Mouse (Mus musculus) CH12.LX (cell line): ENCODE results near the gene Mrs2. TPM values are rescaled to one million over a fixed set of nuclear protein-coding genes. Genes with fewer than 3 reads are reported as not detected.

Experiments used
- DNase-seq: peaks from one replicate; pipeline ENCODE4 v3.0.0-alpha.2; 2013; ENCODE audit errors: extremely low read depth
- H3K27ac ChIP-seq: 2 replicates; pipeline ENCODE4 v1.5.1; 2012; ENCODE audit warnings: low read depth, mild to moderate bottlenecking, control low read depth, moderate library complexity; ENCODE audit not compliant: insufficient read depth
- H3K27me3 ChIP-seq: replicated peaks from 2 replicates; pipeline ENCODE3; 2012; ENCODE audit warnings: inconsistent platforms
- H3K36me3 ChIP-seq, 2 experiments: replicated peaks in 1 of 2; 2 replicates each; pipeline versions ENCODE3 to v1.6.1; 2012; ENCODE audit warnings: inconsistent platforms in 1 of 2, low read length in 1 of 2, mild to moderate bottlenecking in 1 of 2, mixed read lengths in 1 of 2, moderate library complexity in 1 of 2; ENCODE audit not compliant: control insufficient read depth in 1 of 2, insufficient read depth in 1 of 2
- H3K4me1 ChIP-seq, 2 experiments: 2 replicates each; pipeline ENCODE4 v1.6.1; 2012; ENCODE audit warnings: inconsistent platforms in 1 of 2, moderate library complexity in 1 of 2; ENCODE audit not compliant: insufficient read depth in 2 of 2, control insufficient read depth in 1 of 2
- H3K4me2 ChIP-seq: 2 replicates; pipeline ENCODE4 v1.6.1; 2012; ENCODE audit warnings: low read depth, mild to moderate bottlenecking, control low read depth; ENCODE audit not compliant: poor library complexity, insufficient read depth, severe bottlenecking
- H3K4me3 ChIP-seq, 3 experiments: fragments of 150-350 bp in 1 of 3; sonication (generic) in 1 of 3; replicated peaks in 1 of 3; 2 replicates each; pipeline versions ENCODE3 to v1.5.1; 2011 to 2012; ENCODE audit warnings: low read depth in 2 of 3, low read length in 2 of 3, mild to moderate bottlenecking in 2 of 3, moderate library complexity in 2 of 3, control low read depth in 1 of 3, improper control_type of control experiment in 1 of 3, inconsistent platforms in 1 of 3, mixed read lengths in 1 of 3; ENCODE audit not compliant: poor library complexity in 1 of 3
- H3K79me2 ChIP-seq: replicated peaks from 2 replicates; pipeline ENCODE4 v1.6.1; 2012; ENCODE audit warnings: mild to moderate bottlenecking, moderate library complexity; ENCODE audit not compliant: control insufficient read depth, poor library complexity, insufficient read depth, severe bottlenecking; ENCODE audit errors: extremely low read depth
- H3K9ac ChIP-seq: 2 replicates; pipeline ENCODE4 v1.6.1; 2012; ENCODE audit warnings: low read depth, mild to moderate bottlenecking, control low read depth, moderate library complexity; ENCODE audit not compliant: insufficient read depth
- H3K9me3 ChIP-seq: replicated peaks from 2 replicates; pipeline ENCODE3; 2012; ENCODE audit warnings: low read length, inconsistent platforms, mixed read lengths
- BHLHE40 ChIP-seq: IDR thresholded peaks from 2 replicates; pipeline ENCODE4 v1.6.1; 2011; ENCODE audit warnings: mild to moderate bottlenecking, low read depth, low read length, improper control_type of control experiment
- CHD1 ChIP-seq: IDR thresholded peaks from 2 replicates; pipeline ENCODE4 v1.6.1; 2012; ENCODE audit warnings: low read depth, low read length, improper control_type of control experiment, inconsistent platforms
- CHD2 ChIP-seq: IDR thresholded peaks from 2 replicates; pipeline ENCODE4 v1.6.1; 2011; ENCODE audit warnings: low read length, improper control_type of control experiment
- CTCF ChIP-seq, 2 experiments: IDR thresholded peaks in 1 of 2; conservative IDR thresholded peaks in 1 of 2; 2 replicates each; pipeline ENCODE4 v1.5.1; 2011 to 2012; ENCODE audit warnings: low read depth in 2 of 2, low read length in 2 of 2, improper control_type of control experiment in 1 of 2, inconsistent platforms in 1 of 2, mild to moderate bottlenecking in 1 of 2, moderate library complexity in 1 of 2
- E2F4 ChIP-seq: IDR thresholded peaks from 2 replicates; pipeline ENCODE4 v1.6.1; 2011; ENCODE audit warnings: low read depth, low read length, improper control_type of control experiment; ENCODE audit not compliant: insufficient replicate concordance
- ELF1 ChIP-seq: IDR thresholded peaks from 2 replicates; pipeline ENCODE4 v1.6.1; 2014; ENCODE audit warnings: low read depth, mild to moderate bottlenecking, inconsistent platforms, low read length, improper control_type of control experiment
- EP300 ChIP-seq: IDR thresholded peaks from 2 replicates; pipeline ENCODE4 v1.6.1; 2011; ENCODE audit warnings: low read length, improper control_type of control experiment
- ETS1 ChIP-seq: conservative IDR thresholded peaks from 2 replicates; pipeline ENCODE4 v1.6.1; 2012; ENCODE audit warnings: low read depth, mild to moderate bottlenecking, inconsistent platforms, low read length, improper control_type of control experiment, moderate library complexity
- GABPA ChIP-seq: IDR thresholded peaks from 2 replicates; pipeline ENCODE4 v1.6.1; 2012; ENCODE audit warnings: low read depth, low read length, improper control_type of control experiment, inconsistent platforms; ENCODE audit not compliant: insufficient replicate concordance
- HCFC1 ChIP-seq: IDR thresholded peaks from 2 replicates; pipeline ENCODE4 v1.6.1; 2012; ENCODE audit warnings: low read depth, mild to moderate bottlenecking, inconsistent platforms, low read length, improper control_type of control experiment
- IRF4 ChIP-seq: IDR thresholded peaks from 2 replicates; pipeline ENCODE4 v1.6.1; 2014; ENCODE audit warnings: low read depth, mild to moderate bottlenecking, inconsistent platforms, low read length, improper control_type of control experiment
- JUN ChIP-seq: IDR thresholded peaks from 2 replicates; pipeline ENCODE4 v1.6.1; 2011; ENCODE audit warnings: low read depth, mild to moderate bottlenecking, low read length, improper control_type of control experiment, moderate library complexity; ENCODE audit not compliant: insufficient read depth
- JUND ChIP-seq: conservative IDR thresholded peaks from 2 replicates; pipeline ENCODE4 v1.6.1; 2011; ENCODE audit warnings: low read depth, low read length, improper control_type of control experiment
- KAT2A ChIP-seq: IDR thresholded peaks from 2 replicates; pipeline ENCODE4 v1.6.1; 2012; ENCODE audit warnings: low read length, improper control_type of control experiment, inconsistent platforms; ENCODE audit not compliant: insufficient replicate concordance
- MAFK ChIP-seq: IDR thresholded peaks from 2 replicates; pipeline ENCODE4 v1.6.1; 2011; ENCODE audit warnings: low read length, improper control_type of control experiment; ENCODE audit not compliant: insufficient replicate concordance
- MAX ChIP-seq: IDR thresholded peaks from 2 replicates; pipeline ENCODE4 v1.6.1; 2011; ENCODE audit warnings: low read length, improper control_type of control experiment
- MAZ ChIP-seq: IDR thresholded peaks from 2 replicates; pipeline ENCODE4 v1.6.1; 2012; ENCODE audit warnings: low read depth, mild to moderate bottlenecking, inconsistent platforms, low read length, improper control_type of control experiment, moderate library complexity
- MEF2A ChIP-seq: IDR thresholded peaks from 2 replicates; pipeline ENCODE4 v1.6.1; 2014; ENCODE audit warnings: low read depth, mild to moderate bottlenecking, inconsistent platforms, low read length, improper control_type of control experiment, borderline replicate concordance
- MXI1 ChIP-seq: IDR thresholded peaks from 2 replicates; pipeline ENCODE4 v1.6.1; 2011; ENCODE audit warnings: mild to moderate bottlenecking, low read depth, low read length, improper control_type of control experiment
- MYC ChIP-seq: IDR thresholded peaks from 2 replicates; pipeline ENCODE4 v1.6.1; 2011; ENCODE audit warnings: low read depth, mild to moderate bottlenecking, improper control_type of control experiment, low read length
- NELFE ChIP-seq: IDR thresholded peaks from 2 replicates; pipeline ENCODE4 v1.6.1; 2011; ENCODE audit warnings: low read depth, low read length, improper control_type of control experiment
- NRF1 ChIP-seq: IDR thresholded peaks from 2 replicates; pipeline ENCODE4 v1.6.1; 2014; ENCODE audit warnings: low read depth, mild to moderate bottlenecking, inconsistent platforms, low read length, improper control_type of control experiment, moderate library complexity
- PAX5 ChIP-seq: IDR thresholded peaks from 2 replicates; pipeline ENCODE4 v1.6.1; 2012; ENCODE audit warnings: low read length, inconsistent platforms, mixed read lengths
- POLR2A ChIP-seq: IDR thresholded peaks from 2 replicates; pipeline ENCODE4 v1.6.1; 2011; ENCODE audit warnings: low read depth, mild to moderate bottlenecking, improper control_type of control experiment, low read length
- POLR2AphosphoS2 ChIP-seq: IDR thresholded peaks from 2 replicates; pipeline ENCODE4 v1.6.1; 2011; ENCODE audit warnings: low read depth, low read length, improper control_type of control experiment
- RAD21 ChIP-seq: IDR thresholded peaks from 2 replicates; pipeline ENCODE4 v1.6.1; 2011; ENCODE audit warnings: low read depth, mild to moderate bottlenecking, low read length, improper control_type of control experiment, moderate library complexity
- RCOR1 ChIP-seq: conservative IDR thresholded peaks from 2 replicates; pipeline ENCODE4 v1.6.1; 2012; ENCODE audit warnings: low read depth, mild to moderate bottlenecking, inconsistent platforms, low read length, improper control_type of control experiment
- SIN3A ChIP-seq: IDR thresholded peaks from 2 replicates; pipeline ENCODE4 v1.6.1; 2012; ENCODE audit warnings: low read length, improper control_type of control experiment, inconsistent platforms
- SMC3 ChIP-seq: IDR thresholded peaks from 2 replicates; pipeline ENCODE4 v1.6.1; 2011; ENCODE audit warnings: low read depth, low read length, improper control_type of control experiment
- TBP ChIP-seq: conservative IDR thresholded peaks from 2 replicates; pipeline ENCODE4 v1.6.1; 2011; ENCODE audit warnings: low read depth, low read length, improper control_type of control experiment
- TCF12 ChIP-seq: IDR thresholded peaks from 2 replicates; pipeline ENCODE4 v1.6.1; 2014; ENCODE audit warnings: low read depth, mild to moderate bottlenecking, inconsistent platforms, low read length, improper control_type of control experiment
- UBTF ChIP-seq: IDR thresholded peaks from 2 replicates; pipeline ENCODE4 v1.6.1; 2012; ENCODE audit warnings: low read depth, mild to moderate bottlenecking, inconsistent platforms, low read length, improper control_type of control experiment, moderate library complexity
- USF1 ChIP-seq: IDR thresholded peaks from 2 replicates; pipeline ENCODE4 v1.6.1; 2014; ENCODE audit warnings: low read depth, mild to moderate bottlenecking, inconsistent platforms, low read length, improper control_type of control experiment
- USF2 ChIP-seq: conservative IDR thresholded peaks from 2 replicates; pipeline ENCODE4 v1.6.1; 2011; ENCODE audit warnings: low read depth, low read length, improper control_type of control experiment
- ZC3H11A ChIP-seq: IDR thresholded peaks from 2 replicates; pipeline ENCODE4 v1.6.1; 2012; ENCODE audit warnings: low read depth, mild to moderate bottlenecking, inconsistent platforms, low read length, improper control_type of control experiment
- ZKSCAN1 ChIP-seq: IDR thresholded peaks from 2 replicates; pipeline ENCODE4 v1.6.1; 2012; ENCODE audit warnings: low read depth, inconsistent platforms, low read length, improper control_type of control experiment, borderline replicate concordance
- ZMIZ1 ChIP-seq: IDR thresholded peaks from 2 replicates; pipeline ENCODE4 v1.6.1; 2012; ENCODE audit warnings: low read depth, mild to moderate bottlenecking, inconsistent platforms, low read length, improper control_type of control experiment
- ZNF384 ChIP-seq: IDR thresholded peaks from 2 replicates; pipeline ENCODE4 v1.6.1; 2012; ENCODE audit warnings: low read depth, low read length, improper control_type of control experiment, inconsistent platforms
- dilution Hi-C: fragments of 300-500 bp; cut with MboI; formaldehyde crosslinking; loops from 2 replicates; pipeline ENCODE4 v1.14.3; 2020; ENCODE audit warnings: low sequenced_read_pairs; ENCODE audit not compliant: extremely low pct_unique_long_range_greater_than_20kb, extremely low pct_ligation_motif_present
- in situ Hi-C: fragments of 300-500 bp; cut with MboI; formaldehyde crosslinking; loops from 3 replicates; pipeline ENCODE4 v1.14.3; 2019; ENCODE audit warnings: low sequenced_read_pairs, low pct_ligation_motif_present, low pct_unique_long_range_greater_than_20kb, mixed read lengths
- polyA plus RNA-seq: library from polyadenylated mRNA; unstranded; fragments of >175 nt; gene quantifications from 2 replicates; pipeline ENCODE4 v1.2.1, GENCODE M21; 2012; ENCODE audit warnings: low read depth; ENCODE audit not compliant: insufficient read length
- total RNA-seq, 2 experiments: library from RNA; depleted of rRNA; stranded (reverse); fragments of 300-350 nt in 1 of 2; fragments of >200 nt in 1 of 2; gene quantifications; 2 replicates each; pipeline ENCODE4 v1.2.3; 2012 to 2014

Gene Mrs2
- total and polyA plus RNA-seq, 3 experiments, result 12.1 to 29.5 (median 12.6) TPM

DNA sequence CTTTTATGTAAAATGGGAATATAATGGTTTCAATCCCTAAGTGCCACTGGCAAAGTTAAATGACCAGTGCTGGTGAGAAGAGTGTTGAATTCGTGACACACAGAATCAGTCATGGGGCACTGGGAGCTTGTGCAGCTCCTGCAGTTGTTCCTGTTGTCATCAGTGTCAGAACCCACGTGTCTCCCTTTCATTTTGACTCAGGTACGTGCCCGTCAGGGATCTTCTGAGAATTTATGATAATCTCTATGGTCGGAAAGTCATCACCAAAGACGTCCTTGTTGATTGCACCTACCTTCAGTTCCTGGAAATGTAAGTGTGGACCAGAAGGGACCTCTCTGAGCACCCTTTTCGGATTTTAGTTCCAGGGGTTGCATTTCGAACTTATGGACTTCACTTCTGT, 58.1 kb downstream of the Mrs2 start:
- peak; percentile 65 for DNase-seq
- Histone ChIP-seq H3K4me3 (no peak overlapping the region), H3K4me2 (peak overlapping the region; percentile 62), H3K27ac (no peak overlapping the region), H3K79me2 (no peaks in the 10 kb centered on the region), H3K9ac (no peak overlapping the region), H3K36me3 (no peaks in the 10 kb centered on the region), H3K9me3 (no peaks in the 10 kb centered on the region), H3K4me1 (peaks cover 5 to 27% of the 10 kb centered on the region in 2 experiments), H3K27me3 (peaks cover 3% of the 10 kb centered on the region)
- dilution Hi-C loops (no loop called here), in situ Hi-C loops (no loop called here)
- TF ChIP-seq SMC3, result no peak
- no peak for TF ChIP-seq POLR2AphosphoS2
- TF ChIP-seq ZKSCAN1, result no peak
- peak; percentile 96 for TF ChIP-seq BHLHE40
- TF ChIP-seq JUND, result peak; percentile 96
- peak; percentile 87 for TF ChIP-seq ETS1
- no peak for TF ChIP-seq E2F4
- TF ChIP-seq RAD21, result no peak
- no peak for TF ChIP-seq UBTF
- TF ChIP-seq MEF2A, result peak; percentile 79
- no peak for TF ChIP-seq PAX5
- peak; percentile 90 for TF ChIP-seq MXI1
- no peak for TF ChIP-seq ZMIZ1
- peak; percentile 96 for TF ChIP-seq SIN3A
- TF ChIP-seq NELFE, result no peak
- TF ChIP-seq CTCF (conservative IDR thresholded peaks at IDR 0.05 in 1 of 2, IDR thresholded peaks at IDR 0.05 in 1 of 2; ENCODE audit: low read depth in 2 of 2, low read length in 2 of 2), result no peak
- TF ChIP-seq CHD1, result no peak
- TF ChIP-seq MAZ, result no peak
- TF ChIP-seq MAX, result peak; percentile 96
- TF ChIP-seq CHD2, result no peak
- TF ChIP-seq MAFK, result 0 out of 2 replicates have a peak, but pooled peaks have one; percentile 27
- no peak for TF ChIP-seq POLR2A
- TF ChIP-seq EP300, result peak; percentile 79
- TF ChIP-seq ELF1, result peak; percentile 46; the same call in 1 of the 2 replicates
- 0 out of 2 replicates have a peak, but pooled peaks have one; percentile 46 for TF ChIP-seq RCOR1
- TF ChIP-seq IRF4, result peak; percentile 98
- TF ChIP-seq HCFC1, result peak; percentile 24; the same call in 1 of the 2 replicates
- no peak for TF ChIP-seq ZNF384
- TF ChIP-seq USF1, result peak; percentile 63
- TF ChIP-seq MYC, result peak; percentile 87; the same call in 1 of the 2 replicates
- no peak for TF ChIP-seq ZC3H11A
- TF ChIP-seq JUN, result peak; percentile 92
- no peak for TF ChIP-seq GABPA
- no peak for TF ChIP-seq NRF1
- TF ChIP-seq USF2, result peak; percentile 54
- TF ChIP-seq TCF12, result no peak; the same call in 1 of the 2 replicates
- no peak for TF ChIP-seq KAT2A
- TF ChIP-seq TBP, result no peak
